Mouse (Mus musculus): ENCODE measurements at regions not wholly inside any gene's neighbourhood (a gene's known extent, or its start where the extent isn't known, plus 50 kb on each side); places are given as distances from the start of the nearest gene placed in this dataset.

- no peak overlapping the region for H3K9ac ChIP-seq
- no peak overlapping the region for H3K27ac ChIP-seq
- H3K36me3 ChIP-seq = no peaks in the 10 kb centered on the region
- H3K9me3 ChIP-seq (replicated peaks) = 0 out of 2 replicates have a peak, but pooled peaks cover 3% of the 10 kb centered on the region
- H3K4me1 ChIP-seq = peaks cover 5% of the 10 kb centered on the region; the same call in 1 of the 2 replicates
- no peaks in the 10 kb centered on the region for H3K27me3 ChIP-seq (replicated peaks)
- WGBS (ENCODE audit: insufficient replicate concordance) = 41% methylated on average over 1 of the region's 1 CpGs
- H3K4me2 ChIP-seq = no peak overlapping the region
- H3K4me3 ChIP-seq = no peak overlapping the region
- ATAC-seq = no peak
Observed at GRCm38 (mm10) chr3:129471332-129471731, 60.8 kb upstream of the Elovl6 start.

- no peaks in the 10 kb centered on the region for H3K27me3 ChIP-seq (replicated peaks)
- H3K9me3 ChIP-seq (replicated peaks) = 0 out of 2 replicates have a peak, but pooled peaks cover 3% of the 10 kb centered on the region
- 23% methylated on average over 10 of the region's 10 CpGs for WGBS (ENCODE audit: insufficient replicate concordance)
- no peak overlapping the region for H3K9ac ChIP-seq
- ATAC-seq = no peak
- peaks cover 5% of the 10 kb centered on the region; the same call in 1 of the 2 replicates for H3K4me1 ChIP-seq
- H3K4me2 ChIP-seq = no peak overlapping the region
- no peaks in the 10 kb centered on the region for H3K36me3 ChIP-seq
- no peak overlapping the region for H3K27ac ChIP-seq
- no peak overlapping the region for H3K4me3 ChIP-seq
Observed at GRCm38 (mm10) chr3:129472008-129472407, 60.1 kb upstream of the Elovl6 start.

GRCm38 (mm10) chr3:129474451-129474850, 57.7 kb upstream of the Elovl6 start:
- WGBS (ENCODE audit: insufficient replicate concordance) = 85% methylated on average over 7 of the region's 7 CpGs
- ATAC-seq = no peak
- H3K9me3 ChIP-seq (replicated peaks) = no peaks in the 10 kb centered on the region
- no peaks in the 10 kb centered on the region for H3K27me3 ChIP-seq (replicated peaks)
- H3K27ac ChIP-seq = no peak overlapping the region
- H3K4me3 ChIP-seq = no peak overlapping the region
- H3K9ac ChIP-seq = no peak overlapping the region
- H3K4me2 ChIP-seq = no peak overlapping the region
- H3K4me1 ChIP-seq = peaks cover 5% of the 10 kb centered on the region; the same call in 1 of the 2 replicates
- no peaks in the 10 kb centered on the region for H3K36me3 ChIP-seq

GRCm38 (mm10) chr3:129476250-129476649, 55.9 kb upstream of the Elovl6 start:
- Histone ChIP-seq H3K4me3 (no peak overlapping the region), H3K27ac (no peak overlapping the region), H3K4me1 (peaks cover 5% of the 10 kb centered on the region; the same call in 1 of the 2 replicates), H3K9me3 (replicated peaks) (no peaks in the 10 kb centered on the region), H3K27me3 (replicated peaks) (no peaks in the 10 kb centered on the region), H3K36me3 (no peaks in the 10 kb centered on the region), H3K9ac (no peak overlapping the region), H3K4me2 (no peak overlapping the region)
- WGBS (ENCODE audit: insufficient replicate concordance) = 77% methylated on average over 4 of the region's 4 CpGs
- ATAC-seq = no peak

- Histone ChIP-seq H3K4me1 (no peaks in the 10 kb centered on the region), H3K27me3 (replicated peaks) (no peaks in the 10 kb centered on the region), H3K4me3 (no peak overlapping the region), H3K9me3 (replicated peaks) (no peaks in the 10 kb centered on the region), H3K4me2 (no peak overlapping the region), H3K27ac (no peak overlapping the region), H3K9ac (no peak overlapping the region), H3K36me3 (no peaks in the 10 kb centered on the region)
- WGBS (ENCODE audit: insufficient replicate concordance) = 70% methylated on average over 7 of the region's 7 CpGs
- no peak for ATAC-seq
Observed at GRCm38 (mm10) chr3:129478093-129478492, 54.1 kb upstream of the Elovl6 start.

- Histone ChIP-seq H3K9me3 (replicated peaks) (no peaks in the 10 kb centered on the region), H3K4me1 (no peaks in the 10 kb centered on the region), H3K4me3 (no peak overlapping the region), H3K36me3 (no peaks in the 10 kb centered on the region), H3K27ac (no peak overlapping the region), H3K27me3 (replicated peaks) (no peaks in the 10 kb centered on the region), H3K4me2 (no peak overlapping the region), H3K9ac (no peak overlapping the region)
- no peak for ATAC-seq
- WGBS (ENCODE audit: insufficient replicate concordance) = 72% methylated on average over 3 of the region's 3 CpGs
Observed at GRCm38 (mm10) chr3:129481293-129481692, 50.9 kb upstream of the Elovl6 start.
